Mouse (Mus musculus) thymus, postnatal 0 days (tissue): ENCODE measurements around the gene Cpxm1. TPM values are rescaled to one million over a fixed set of nuclear protein-coding genes. Genes with fewer than 3 reads are reported as not detected.
A peak's percentile ranks its signal among the peaks of the same experiment; 100 is the strongest.
"Not testable (repeated sequence)": the region's sequence is repeated elsewhere in the genome, so short reads cannot be mapped to it uniquely, and the experiment has no call there.

Experiments
- DNase-seq: peaks from one replicate; pipeline ENCODE4 v3.0.0-alpha.2; 2015; ENCODE audit warnings: low spot score
- polyA plus RNA-seq: library from polyadenylated mRNA; unstranded; fragments of >200 nt; fragmentation: Nextera tagmentation; extraction: Ambion mirVana; gene quantifications from 2 replicates; pipeline ENCODE4 v1.2.1, GENCODE M21; 2015

Cpxm1 gene
- polyA plus RNA-seq, 1 experiment from 2014 or later = 4.9 TPM

- DNase-seq = no peak
Measured at GRCm38 (mm10) chr2:130404939-130405338, 7.6 kb upstream of the Cpxm1 start, which contains the start of the genes Gm28372 and 1700020A23Rik. TSS of gene Gm28372 (plus strand) at chr2:130405239. TSS of gene 1700020A23Rik (plus strand) at chr2:130405259.

GRCm38 (mm10) chr2:130401891-130402290 is 4.5 kb upstream of the Cpxm1 start:
- no peak for DNase-seq

- DNase-seq = no peak
Measured at GRCm38 (mm10) chr2:130400046-130400445, 2.7 kb upstream of the Cpxm1 start.

- no peak for DNase-seq
Measured at GRCm38 (mm10) chr2:130398091-130398490, 717 bp upstream of the Cpxm1 start.

- DNase-seq = no peak
Measured at GRCm38 (mm10) chr2:130395696-130396095, 1.7 kb downstream of the Cpxm1 start.

GRCm38 (mm10) chr2:130392836-130393235 is 4.5 kb downstream of the Cpxm1 start:
- DNase-seq = no peak

GRCm38 (mm10) chr2:130390993-130391625 is 6.3 kb downstream of the Cpxm1 start:
- DNase-seq = peak; percentile 88

GRCm38 (mm10) chr2:130388796-130389195 is 8.6 kb downstream of the Cpxm1 start:
- DNase-seq = peak; percentile 62

- no peak for DNase-seq
Measured at GRCm38 (mm10) chr2:130386212-130386611, 11.2 kb downstream of the Cpxm1 start.

GRCm38 (mm10) chr2:130383895-130384294 is 13.5 kb downstream of the Cpxm1 start:
- peak; percentile 54 for DNase-seq

GRCm38 (mm10) chr2:130383205-130383604 is 14.2 kb downstream of the Cpxm1 start:
- DNase-seq = no peak

GRCm38 (mm10) chr2:130374951-130375350 is 22.4 kb downstream of the Cpxm1 start:
- DNase-seq = no peak

GRCm38 (mm10) chr2:130373026-130373425 is 24.3 kb downstream of the Cpxm1 start:
- DNase-seq = not testable (repeated sequence)

GRCm38 (mm10) chr2:130367386-130367785 is 30.0 kb downstream of the Cpxm1 start:
- DNase-seq = no peak

- peak; percentile 14 for DNase-seq
Measured at GRCm38 (mm10) chr2:130365211-130366094, 31.9 kb downstream of the Cpxm1 start.

- DNase-seq = peak; percentile 23
Measured at GRCm38 (mm10) chr2:130362511-130363026, 34.8 kb downstream of the Cpxm1 start.

GRCm38 (mm10) chr2:130358852-130359251 is 38.5 kb downstream of the Cpxm1 start:
- no peak for DNase-seq

GRCm38 (mm10) chr2:130357551-130357950 is 39.8 kb downstream of the Cpxm1 start:
- DNase-seq = no peak

- no peak for DNase-seq
Measured at GRCm38 (mm10) chr2:130353889-130354288, 43.5 kb downstream of the Cpxm1 start.

GRCm38 (mm10) chr2:130353411-130353810 is 44.0 kb downstream of the Cpxm1 start:
- DNase-seq = no peak

GRCm38 (mm10) chr2:130351758-130352339 is 45.5 kb downstream of the Cpxm1 start:
- DNase-seq = no peak

- no peak for DNase-seq
Measured at GRCm38 (mm10) chr2:130350376-130350775, 47.0 kb downstream of the Cpxm1 start.
